Mouse (Mus musculus): ENCODE data around the gene Hs6st3.

Hs6st3 gene

DNA sequence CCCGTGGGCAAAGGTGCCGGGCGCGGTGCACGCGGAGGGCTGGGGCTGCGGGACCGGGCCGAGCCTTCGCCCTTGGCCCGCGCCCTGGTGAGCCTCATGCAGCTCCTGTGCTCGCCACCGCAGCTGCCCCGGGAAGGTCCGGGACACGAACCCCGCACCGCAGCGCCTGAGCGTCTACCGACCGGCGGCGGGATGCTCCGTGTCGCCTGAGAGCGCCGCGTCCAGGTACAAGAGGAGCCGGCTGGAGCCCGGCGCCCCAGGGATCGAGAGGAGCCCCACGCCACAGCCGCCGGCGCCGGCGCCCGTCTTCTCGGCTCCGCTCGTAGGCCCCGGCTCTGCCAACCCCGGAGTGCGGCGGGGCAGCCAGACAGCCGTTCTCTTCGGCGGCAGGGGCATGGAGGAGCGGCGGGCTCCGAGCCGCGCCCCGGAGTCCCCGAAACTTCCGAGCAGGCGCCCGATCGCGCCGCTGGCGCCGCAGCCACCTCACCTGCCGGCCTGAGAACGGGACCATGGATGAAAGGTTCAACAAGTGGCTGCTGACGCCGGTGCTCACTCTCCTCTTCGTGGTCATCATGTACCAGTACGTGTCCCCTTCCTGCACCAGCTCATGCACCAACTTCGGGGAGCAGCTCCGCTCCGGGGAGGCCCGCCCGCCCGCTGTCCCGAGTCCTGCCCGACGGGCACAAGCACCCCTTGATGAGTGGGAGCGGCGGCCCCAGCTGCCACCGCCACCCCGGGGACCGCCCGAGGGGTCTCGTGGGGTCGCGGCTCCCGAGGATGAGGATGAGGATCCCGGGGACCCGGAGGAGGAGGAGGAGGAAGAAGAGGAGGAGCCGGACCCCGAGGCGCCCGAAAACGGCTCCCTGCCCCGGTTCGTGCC is at the start of gene Hs6st3:
Hs6st3 (plus strand) TSS at position 436 of the 880 bp plus-strand sequence.
- DNase-seq (ENCODE audit: low spot score): no peak

GRCm38 (mm10) chr14:119098851-119099569 is 39.1 kb upstream of the Hs6st3 start, which contains the start of gene Uggt2:
Gene Uggt2, minus strand, starts transcription at chr14:119099430.
- DNase-seq (ENCODE audit: low spot score): no peak

- no peak for DNase-seq (ENCODE audit: low spot score)
Observed at GRCm38 (mm10) chr14:119099570-119099891, 38.6 kb upstream of the Hs6st3 start.

DNA sequence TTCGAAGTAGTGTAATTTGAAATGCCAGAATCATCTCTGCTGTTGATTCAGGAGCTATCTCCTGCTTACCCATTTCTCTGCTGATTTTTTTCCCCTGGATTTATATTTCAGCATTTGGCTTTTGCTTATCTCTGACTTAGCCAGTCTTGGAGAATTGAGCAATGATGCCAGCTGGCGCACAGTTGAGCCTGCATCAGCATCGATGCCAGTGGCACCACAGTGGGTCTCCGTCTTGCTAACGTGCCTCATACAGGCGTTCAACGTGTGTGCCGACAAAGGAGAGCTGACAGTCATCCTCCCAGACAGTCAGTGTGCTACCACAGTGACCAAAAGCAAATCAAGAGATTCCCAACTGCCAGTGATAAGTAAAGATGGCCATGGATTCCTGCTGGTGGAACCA is 30.6 kb upstream of the Hs6st3 start:
- no peak for DNase-seq (ENCODE audit: low spot score)

DNA sequence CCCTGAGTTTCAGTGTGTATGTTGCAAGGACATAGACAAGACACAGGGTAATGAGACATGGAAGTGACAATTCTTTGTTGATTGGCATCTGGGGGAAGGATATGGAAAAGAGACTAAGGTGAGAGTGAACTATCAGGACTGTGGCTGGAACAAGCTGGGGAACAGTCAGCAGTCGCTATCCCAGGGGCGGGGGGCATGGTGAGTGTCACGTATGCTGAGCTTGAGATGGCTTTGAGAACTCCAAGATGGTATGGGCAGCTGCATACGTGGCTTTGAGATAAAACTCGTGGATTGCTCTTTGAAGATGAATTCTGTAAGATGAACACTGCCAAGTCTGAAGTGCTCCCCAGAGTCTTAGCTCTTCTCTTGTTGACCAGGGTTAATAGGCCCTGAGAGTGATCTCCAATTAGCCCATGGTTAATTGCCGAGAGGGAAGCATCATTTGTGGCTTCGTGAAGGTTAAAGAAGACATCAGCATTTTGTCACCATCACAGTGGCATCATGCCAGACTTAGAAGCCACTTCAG is 29.3 kb upstream of the Hs6st3 start:
- no peak for DNase-seq (ENCODE audit: low spot score)

DNA sequence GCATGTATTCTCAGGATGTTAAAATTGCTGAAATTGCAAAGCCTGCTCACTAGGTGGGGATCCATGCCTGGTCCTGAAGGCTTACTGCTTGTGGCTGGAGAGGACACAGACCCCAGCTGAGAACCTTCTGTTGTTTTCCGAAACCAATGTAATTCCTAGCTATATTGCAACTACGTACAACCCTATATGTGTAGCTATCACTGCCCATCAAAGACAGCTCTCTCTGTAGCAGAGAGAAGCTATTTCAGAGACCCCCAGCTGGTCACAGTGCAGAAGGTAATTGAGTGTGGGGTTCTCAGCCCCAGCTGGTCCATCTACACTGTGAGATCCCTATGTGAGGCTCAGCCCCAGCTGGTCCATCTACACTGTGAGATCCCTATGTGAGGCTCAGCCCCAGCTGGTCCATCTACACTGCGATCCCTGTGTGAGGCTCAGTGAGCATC is 28.3 kb upstream of the Hs6st3 start:
- DNase-seq (ENCODE audit: low spot score): no peak

DNA sequence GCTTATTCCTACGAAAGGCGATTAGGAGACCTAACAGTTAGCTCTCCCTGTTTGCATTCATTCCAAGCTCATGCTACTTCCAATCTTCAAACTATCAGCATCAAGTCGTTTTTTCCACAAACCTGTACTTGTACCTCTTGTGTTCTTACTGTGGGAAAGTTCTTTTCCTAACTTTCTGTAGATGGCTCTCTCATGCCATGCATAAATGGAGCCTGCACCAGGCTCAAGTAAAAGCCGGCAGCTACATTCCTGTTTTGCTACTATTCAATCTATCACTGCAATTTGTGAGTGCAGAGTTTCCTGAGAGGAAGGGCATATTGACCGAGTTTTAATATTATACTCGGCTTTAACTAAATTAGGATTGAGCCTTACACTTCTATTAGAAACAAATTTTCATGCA is 25.6 kb upstream of the Hs6st3 start:
- DNase-seq (ENCODE audit: low spot score): no peak

- DNase-seq (ENCODE audit: low spot score): no peak
Observed at GRCm38 (mm10) chr14:119123582-119123981, 14.6 kb upstream of the Hs6st3 start.

DNA sequence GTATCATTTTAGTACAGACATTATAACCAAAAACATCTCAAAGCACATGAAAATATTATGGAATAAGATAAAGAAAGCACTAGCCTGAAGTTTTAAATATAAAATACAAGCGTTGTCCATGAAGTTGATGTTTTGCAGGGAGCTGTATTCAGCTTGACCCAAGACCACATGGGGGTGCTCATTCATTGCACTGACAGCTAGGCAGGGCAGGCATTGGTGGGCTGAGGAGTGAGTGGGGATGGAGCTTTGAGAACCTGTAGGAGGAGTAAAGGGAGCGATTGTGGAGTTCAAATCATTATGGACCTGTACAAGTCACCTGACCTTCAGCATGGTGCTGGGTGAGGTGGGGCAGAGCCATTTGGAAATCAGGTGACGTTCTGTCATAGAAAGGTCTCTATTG is 14.1 kb upstream of the Hs6st3 start:
- DNase-seq (ENCODE audit: low spot score): no peak

GRCm38 (mm10) chr14:119125840-119126239 is 12.3 kb upstream of the Hs6st3 start:
- DNase-seq (ENCODE audit: low spot score): no peak

DNA sequence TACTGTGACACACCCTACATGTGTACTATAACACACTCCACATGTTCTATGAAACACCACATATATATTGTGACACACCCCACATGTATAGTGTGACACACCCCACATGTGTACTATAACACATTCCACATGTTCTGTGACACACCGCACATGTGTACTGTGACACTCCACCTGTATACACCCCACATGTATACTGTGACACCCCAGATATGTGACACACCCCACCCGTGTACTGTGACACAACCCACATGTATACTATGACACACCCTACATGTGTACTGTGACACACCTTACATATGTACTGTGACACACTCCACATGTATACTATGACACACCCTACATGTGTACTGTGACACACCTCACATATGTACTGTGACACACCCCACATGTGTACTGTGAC is 10.8 kb upstream of the Hs6st3 start:
- DNase-seq (ENCODE audit: low spot score): no peak

DNA sequence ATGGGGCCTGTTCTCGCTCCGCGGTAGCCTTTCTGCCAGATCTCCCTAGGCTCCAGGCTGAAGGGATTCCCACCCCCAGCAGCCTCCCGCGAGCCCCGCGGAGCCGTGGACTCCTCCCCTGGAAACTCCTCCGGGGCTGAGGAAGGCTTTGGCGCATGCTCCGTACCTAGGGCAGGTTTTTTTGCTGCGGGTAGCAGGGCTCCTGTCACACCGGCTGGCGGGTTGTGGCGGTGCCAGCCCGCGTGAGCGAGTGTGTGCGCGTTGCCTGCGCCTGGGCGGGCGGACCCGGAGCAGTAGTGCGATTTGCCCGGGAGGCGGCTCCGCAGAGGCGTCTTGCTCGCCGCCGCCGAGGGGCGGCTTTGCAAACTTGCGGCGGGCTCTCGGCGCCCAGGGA is 632 bp upstream of the Hs6st3 start:
- no peak for DNase-seq (ENCODE audit: low spot score)

- no peak for DNase-seq (ENCODE audit: low spot score)
Observed at GRCm38 (mm10) chr14:119138786-119139100, 602 bp downstream of the Hs6st3 start.

GRCm38 (mm10) chr14:119139381-119139950 is 1.3 kb downstream of the Hs6st3 start:
- no peak for DNase-seq (ENCODE audit: low spot score)

GRCm38 (mm10) chr14:119153088-119153487 is 14.9 kb downstream of the Hs6st3 start:
- DNase-seq (ENCODE audit: low spot score): no peak

GRCm38 (mm10) chr14:119193905-119194304 is 55.8 kb downstream of the Hs6st3 start:
- no peak for DNase-seq (ENCODE audit: low spot score)

DNA sequence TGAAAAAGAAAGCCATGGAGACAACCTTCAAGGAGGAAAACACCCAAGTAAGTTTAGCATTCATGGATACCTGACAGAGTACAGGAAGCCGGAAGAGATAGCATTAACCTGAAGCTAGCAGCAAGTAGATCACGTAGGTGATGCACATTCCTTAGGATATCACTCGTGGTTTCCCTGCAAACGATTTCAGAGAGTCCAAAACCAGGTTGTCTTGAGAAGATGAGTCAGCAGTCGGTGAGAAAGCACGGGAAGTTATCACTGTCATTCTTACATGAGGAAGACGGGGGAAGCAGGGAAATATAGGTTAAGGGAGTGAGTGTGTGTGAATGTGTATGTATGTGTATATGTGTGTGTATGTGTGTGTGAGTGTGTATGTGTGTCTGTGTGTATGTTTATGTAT is 65.4 kb downstream of the Hs6st3 start:
- DNase-seq (ENCODE audit: low spot score): no peak

GRCm38 (mm10) chr14:119215576-119216309 is 77.6 kb downstream of the Hs6st3 start:
- no peak for DNase-seq (ENCODE audit: low spot score)

DNA sequence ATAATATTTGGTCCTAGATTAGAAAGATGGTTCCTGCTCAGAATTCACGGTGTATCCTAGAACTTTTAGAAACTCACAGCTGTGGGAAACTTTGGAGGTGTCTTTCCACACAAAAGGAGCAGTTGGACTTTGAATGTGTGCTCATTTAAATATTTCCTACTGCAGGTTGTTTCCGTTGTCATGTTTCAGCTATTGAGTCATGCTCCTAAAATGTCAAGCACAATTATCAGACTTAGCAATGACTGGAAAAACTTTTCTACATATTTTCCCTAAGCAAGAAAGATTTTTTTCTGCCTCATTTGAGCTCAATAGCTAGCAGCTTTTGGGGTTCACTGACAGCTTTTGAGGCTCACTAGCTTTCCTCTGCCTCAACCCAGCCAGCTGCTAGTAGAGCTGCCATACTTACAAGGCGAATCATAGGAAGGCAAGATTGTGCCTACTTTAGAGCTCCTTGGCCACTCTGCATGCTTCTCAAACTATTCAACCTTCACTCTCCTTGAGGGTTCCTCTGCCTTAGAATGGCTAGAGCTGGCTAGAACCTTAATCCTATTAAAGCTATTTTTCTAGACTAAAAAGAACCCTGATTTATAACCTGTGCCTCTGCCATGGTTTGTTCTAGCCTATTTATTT is 89.7 kb downstream of the Hs6st3 start:
- no peak for DNase-seq (ENCODE audit: low spot score)

- DNase-seq (ENCODE audit: low spot score): no peak
Observed at GRCm38 (mm10) chr14:119233598-119233997, 95.5 kb downstream of the Hs6st3 start.

GRCm38 (mm10) chr14:119247131-119247530 is 109.0 kb downstream of the Hs6st3 start:
- no peak for DNase-seq (ENCODE audit: low spot score)

All from T-cell, adult 2 months (primary cell).